Mouse (Mus musculus): ENCODE data around the gene Itpr1. TPM values are rescaled to one million over a fixed set of nuclear protein-coding genes. Genes with fewer than 3 reads are reported as not detected.

Gene Itpr1
- total and polyA plus RNA-seq, 3 experiments = 9.3 to 25.7 (median 19.0) TPM

GRCm38 (mm10) chr6:108338362-108338761, 125.5 kb downstream of the Itpr1 start:
- no peak for TF ChIP-seq TAL1 (conservative IDR thresholded peaks at IDR 0.05; ENCODE audit: low read depth, low read length)
- no peak for TF ChIP-seq GATA2 (IDR thresholded peaks at IDR 0.05; ENCODE audit: borderline replicate concordance, low read depth, low read length)
- TF ChIP-seq GATA1 (IDR thresholded peaks at IDR 0.05; ENCODE audit: borderline replicate concordance, low read length) = no peak
- TF ChIP-seq CTCF (IDR thresholded peaks at IDR 0.05; ENCODE audit: low read depth, low read length) = no peak
- no peak for TF ChIP-seq POLR2AphosphoS5 (IDR thresholded peaks at IDR 0.05; ENCODE audit: insufficient replicate concordance, low read depth, low read length)
- H3K4me1 ChIP-seq (ENCODE audit: insufficient read depth, low read depth, low read length) = no peaks in the 10 kb centered on the region
- no peaks in the 10 kb centered on the region for H3K9me3 ChIP-seq (replicated peaks)
- H3K4me3 ChIP-seq (ENCODE audit: low read depth, low read length) = no peak overlapping the region
- DNase-seq (ENCODE audit: low spot score) (no peak), ATAC-seq (ENCODE audit: extremely low read depth, insufficient number of reproducible peaks, low FRiP score, poor library complexity, severe bottlenecking) (no peak)
- peaks cover 13% of the 10 kb centered on the region for H3K36me3 ChIP-seq (replicated peaks)
- H3K27me3 ChIP-seq (ENCODE audit: insufficient read depth, low read length) = no peaks in the 10 kb centered on the region

- TF ChIP-seq GATA1 (IDR thresholded peaks at IDR 0.05; ENCODE audit: borderline replicate concordance, low read length) (no peak), CTCF (IDR thresholded peaks at IDR 0.05; ENCODE audit: low read depth, low read length) (no peak), TAL1 (conservative IDR thresholded peaks at IDR 0.05; ENCODE audit: low read depth, low read length) (no peak), POLR2AphosphoS5 (IDR thresholded peaks at IDR 0.05; ENCODE audit: insufficient replicate concordance, low read depth, low read length) (no peak), GATA2 (IDR thresholded peaks at IDR 0.05; ENCODE audit: borderline replicate concordance, low read depth, low read length) (no peak)
- no peak overlapping the region for H3K4me3 ChIP-seq (ENCODE audit: low read depth, low read length)
- no peaks in the 10 kb centered on the region for H3K27me3 ChIP-seq (ENCODE audit: insufficient read depth, low read length)
- no peaks in the 10 kb centered on the region for H3K4me1 ChIP-seq (ENCODE audit: insufficient read depth, low read depth, low read length)
- no peaks in the 10 kb centered on the region for H3K9me3 ChIP-seq (replicated peaks)
- DNase-seq (ENCODE audit: low spot score) (no peak), ATAC-seq (ENCODE audit: extremely low read depth, insufficient number of reproducible peaks, low FRiP score, poor library complexity, severe bottlenecking) (no peak)
- peaks cover 13% of the 10 kb centered on the region for H3K36me3 ChIP-seq (replicated peaks)
Measured at GRCm38 (mm10) chr6:108342989-108343388, 130.1 kb downstream of the Itpr1 start.

- Histone ChIP-seq H3K9me3 (replicated peaks) (no peaks in the 10 kb centered on the region), H3K4me3 (ENCODE audit: low read depth, low read length) (no peak overlapping the region), H3K4me1 (ENCODE audit: insufficient read depth, low read depth, low read length) (no peaks in the 10 kb centered on the region), H3K36me3 (replicated peaks) (peaks cover 13% of the 10 kb centered on the region), H3K27me3 (ENCODE audit: insufficient read depth, low read length) (no peaks in the 10 kb centered on the region)
- ATAC-seq (ENCODE audit: extremely low read depth, insufficient number of reproducible peaks, low FRiP score, poor library complexity, severe bottlenecking) (no peak), DNase-seq (ENCODE audit: low spot score) (no peak)
- TF ChIP-seq GATA1 (IDR thresholded peaks at IDR 0.05; ENCODE audit: borderline replicate concordance, low read length) (no peak), CTCF (IDR thresholded peaks at IDR 0.05; ENCODE audit: low read depth, low read length) (no peak), GATA2 (IDR thresholded peaks at IDR 0.05; ENCODE audit: borderline replicate concordance, low read depth, low read length) (no peak), TAL1 (conservative IDR thresholded peaks at IDR 0.05; ENCODE audit: low read depth, low read length) (no peak), POLR2AphosphoS5 (IDR thresholded peaks at IDR 0.05; ENCODE audit: insufficient replicate concordance, low read depth, low read length) (no peak)
Measured at GRCm38 (mm10) chr6:108343781-108344310, 130.9 kb downstream of the Itpr1 start.

GRCm38 (mm10) chr6:108350801-108351200, 137.9 kb downstream of the Itpr1 start:
- no peak for TF ChIP-seq GATA2 (IDR thresholded peaks at IDR 0.05; ENCODE audit: borderline replicate concordance, low read depth, low read length)
- TF ChIP-seq POLR2AphosphoS5 (IDR thresholded peaks at IDR 0.05; ENCODE audit: insufficient replicate concordance, low read depth, low read length) = no peak
- no peak for TF ChIP-seq GATA1 (IDR thresholded peaks at IDR 0.05; ENCODE audit: borderline replicate concordance, low read length)
- TF ChIP-seq CTCF (IDR thresholded peaks at IDR 0.05; ENCODE audit: low read depth, low read length) = no peak
- TF ChIP-seq TAL1 (conservative IDR thresholded peaks at IDR 0.05; ENCODE audit: low read depth, low read length) = no peak
- H3K4me1 ChIP-seq (ENCODE audit: insufficient read depth, low read depth, low read length) = no peaks in the 10 kb centered on the region
- H3K9me3 ChIP-seq (replicated peaks) = no peaks in the 10 kb centered on the region
- no peak for DNase-seq (ENCODE audit: low spot score)
- no peak for ATAC-seq (ENCODE audit: extremely low read depth, insufficient number of reproducible peaks, low FRiP score, poor library complexity, severe bottlenecking)
- peaks cover 38% of the 10 kb centered on the region for H3K36me3 ChIP-seq (replicated peaks)
- H3K4me3 ChIP-seq (ENCODE audit: low read depth, low read length) = no peak overlapping the region
- H3K27me3 ChIP-seq (ENCODE audit: insufficient read depth, low read length) = no peaks in the 10 kb centered on the region

GRCm38 (mm10) chr6:108351998-108352397, 139.1 kb downstream of the Itpr1 start:
- TF ChIP-seq GATA2 (IDR thresholded peaks at IDR 0.05; ENCODE audit: borderline replicate concordance, low read depth, low read length) = no peak
- no peak for TF ChIP-seq TAL1 (conservative IDR thresholded peaks at IDR 0.05; ENCODE audit: low read depth, low read length)
- TF ChIP-seq CTCF (IDR thresholded peaks at IDR 0.05; ENCODE audit: low read depth, low read length) = no peak
- TF ChIP-seq POLR2AphosphoS5 (IDR thresholded peaks at IDR 0.05; ENCODE audit: insufficient replicate concordance, low read depth, low read length) = no peak
- no peak for TF ChIP-seq GATA1 (IDR thresholded peaks at IDR 0.05; ENCODE audit: borderline replicate concordance, low read length)
- ATAC-seq (ENCODE audit: extremely low read depth, insufficient number of reproducible peaks, low FRiP score, poor library complexity, severe bottlenecking) (no peak), DNase-seq (ENCODE audit: low spot score) (no peak)
- Histone ChIP-seq H3K4me1 (ENCODE audit: insufficient read depth, low read depth, low read length) (no peaks in the 10 kb centered on the region), H3K27me3 (ENCODE audit: insufficient read depth, low read length) (no peaks in the 10 kb centered on the region), H3K36me3 (replicated peaks) (peaks cover 49% of the 10 kb centered on the region), H3K4me3 (ENCODE audit: low read depth, low read length) (no peak overlapping the region), H3K9me3 (replicated peaks) (no peaks in the 10 kb centered on the region)

- no peaks in the 10 kb centered on the region for H3K9me3 ChIP-seq (replicated peaks)
- H3K4me3 ChIP-seq (ENCODE audit: low read depth, low read length) = no peak overlapping the region
- H3K36me3 ChIP-seq (replicated peaks) = peaks cover 71% of the 10 kb centered on the region
- H3K4me1 ChIP-seq (ENCODE audit: insufficient read depth, low read depth, low read length) = no peaks in the 10 kb centered on the region
- DNase-seq (ENCODE audit: low spot score) (no peak), ATAC-seq (ENCODE audit: extremely low read depth, insufficient number of reproducible peaks, low FRiP score, poor library complexity, severe bottlenecking) (no peak)
- no peak for TF ChIP-seq GATA2 (IDR thresholded peaks at IDR 0.05; ENCODE audit: borderline replicate concordance, low read depth, low read length)
- TF ChIP-seq GATA1 (IDR thresholded peaks at IDR 0.05; ENCODE audit: borderline replicate concordance, low read length) = no peak
- no peak for TF ChIP-seq POLR2AphosphoS5 (IDR thresholded peaks at IDR 0.05; ENCODE audit: insufficient replicate concordance, low read depth, low read length)
- no peak for TF ChIP-seq CTCF (IDR thresholded peaks at IDR 0.05; ENCODE audit: low read depth, low read length)
- TF ChIP-seq TAL1 (conservative IDR thresholded peaks at IDR 0.05; ENCODE audit: low read depth, low read length) = no peak
- no peaks in the 10 kb centered on the region for H3K27me3 ChIP-seq (ENCODE audit: insufficient read depth, low read length)
Measured at GRCm38 (mm10) chr6:108367412-108367811, 154.5 kb downstream of the Itpr1 start.
